Mouse (Mus musculus): ENCODE data around the gene Aadat.

- TF ChIP-seq TAL1 (IDR thresholded peaks at IDR 0.05; ENCODE audit: low read length): no peak
- no peak for TF ChIP-seq GATA1 (IDR thresholded peaks at IDR 0.05; ENCODE audit: low read length)
These were observed 12.6 kb downstream of the Aadat start for GRCm38 (mm10) chr8:60518286-60518685.

All from erythroblast, embryonic 14.5 days (primary cell).